Mouse (Mus musculus) megakaryocyte, embryonic 14.5 days (primary cell): ENCODE measurements around the gene Rps28. TPM values are rescaled to one million over a fixed set of nuclear protein-coding genes. Genes with fewer than 3 reads are reported as not detected.

Experiments used
- H3K27me3 ChIP-seq: replicated peaks from 2 replicates; pipeline ENCODE3; 2012; ENCODE audit warnings: inconsistent platforms
- H3K36me3 ChIP-seq: replicated peaks from 2 replicates; pipeline ENCODE3; 2012; ENCODE audit warnings: low read length, inconsistent platforms, mixed read lengths
- H3K4me1 ChIP-seq: 2 replicates; pipeline ENCODE4 v1.6.1; 2012; ENCODE audit warnings: inconsistent platforms
- H3K4me3 ChIP-seq: replicated peaks from 2 replicates; pipeline ENCODE3; 2012; ENCODE audit warnings: moderate library complexity, mild to moderate bottlenecking, inconsistent platforms
- H3K9me3 ChIP-seq: 2 replicates; pipeline ENCODE4 v1.6.1; 2012; ENCODE audit warnings: inconsistent platforms
- FLI1 ChIP-seq: IDR thresholded peaks from 2 replicates; pipeline ENCODE4 v1.6.1; 2012; ENCODE audit warnings: low read length, inconsistent platforms, mixed read lengths
- GATA1 ChIP-seq: IDR thresholded peaks from 3 replicates; pipeline ENCODE4 v1.6.1; 2012; ENCODE audit warnings: mixed read lengths, low read length, inconsistent platforms, borderline replicate concordance
- polyA plus RNA-seq: library from polyadenylated mRNA; stranded (reverse); fragments of >175 nt; gene quantifications from 2 replicates; pipeline ENCODE4 v1.2.3, GENCODE M21; 2012; ENCODE audit warnings: low replicate concordance; ENCODE audit not compliant: insufficient read depth

Gene Rps28
- polyA plus RNA-seq, 1 experiment = 6,431 TPM

DNA sequence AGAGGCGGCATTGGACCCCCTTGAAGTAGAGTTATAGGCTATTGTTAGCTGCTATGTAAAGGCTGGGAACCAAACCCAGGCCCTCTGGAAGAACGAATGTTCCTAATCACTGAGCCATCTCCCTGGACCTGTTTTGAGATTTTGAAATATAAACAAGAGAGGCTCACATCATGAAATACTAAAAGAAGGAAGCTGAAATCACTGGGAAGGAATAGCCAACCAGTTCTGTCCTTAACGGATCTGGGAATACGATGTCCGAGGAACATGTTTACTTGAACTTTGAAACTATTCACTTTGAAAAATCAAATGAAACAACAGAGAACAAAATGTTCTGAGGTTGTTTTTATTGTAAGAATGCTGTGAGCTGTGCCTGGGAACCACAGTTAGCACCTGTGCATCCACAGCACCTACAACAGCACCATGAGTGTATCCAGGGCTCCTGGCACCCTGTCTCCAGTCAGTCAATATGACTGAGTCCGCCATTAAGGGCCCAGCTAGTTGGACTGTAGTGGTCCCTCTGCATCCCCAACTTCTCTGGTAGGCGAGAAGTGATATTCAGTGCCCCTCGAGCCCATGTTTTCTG lies 49.7 kb downstream of the Rps28 start:
- H3K4me3 ChIP-seq = no peak overlapping the region
- H3K36me3 ChIP-seq = peaks cover 33% of the 10 kb centered on the region
- no peak for TF ChIP-seq FLI1
- no peak for TF ChIP-seq GATA1
- no peaks in the 10 kb centered on the region for H3K27me3 ChIP-seq
- H3K9me3 ChIP-seq = no peaks in the 10 kb centered on the region
- peaks cover 18% of the 10 kb centered on the region for H3K4me1 ChIP-seq

DNA sequence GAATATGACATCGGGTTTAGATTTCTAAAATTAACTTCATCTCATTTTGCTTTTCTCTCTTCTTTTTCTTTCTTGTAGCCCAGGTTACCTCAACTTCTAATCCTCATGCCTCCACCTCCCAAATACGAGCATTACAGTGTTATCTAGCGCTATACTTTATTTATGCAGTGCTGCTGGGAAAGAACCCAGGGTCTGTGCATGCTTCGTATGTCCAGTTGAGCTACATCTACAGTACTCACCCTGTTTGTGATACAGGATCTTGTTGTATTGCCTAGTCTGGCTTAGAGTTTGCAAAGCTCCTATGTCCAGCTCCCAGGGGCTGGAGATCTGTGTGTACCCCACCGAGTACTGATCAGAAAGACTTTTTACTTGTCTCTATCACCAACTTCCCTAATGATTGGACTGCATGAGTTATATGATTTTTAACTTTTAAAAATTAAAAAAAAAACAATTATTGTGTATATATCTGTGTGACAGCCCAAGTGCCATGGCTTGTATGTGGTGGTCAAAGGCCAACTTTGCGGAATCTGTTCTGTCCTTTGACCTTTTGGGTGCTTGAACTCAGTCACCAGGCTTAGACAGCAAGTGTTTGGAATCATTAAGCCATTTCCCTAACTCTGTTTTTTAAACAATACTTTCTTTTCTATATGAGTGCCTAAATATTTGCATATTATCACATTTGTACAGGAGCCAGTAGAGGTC lies 50.3 kb downstream of the Rps28 start:
- no peak for TF ChIP-seq GATA1
- TF ChIP-seq FLI1 = no peak
- H3K27me3 ChIP-seq = no peaks in the 10 kb centered on the region
- H3K4me3 ChIP-seq = no peak overlapping the region
- H3K36me3 ChIP-seq = peaks cover 33% of the 10 kb centered on the region
- H3K4me1 ChIP-seq = peaks cover 11% of the 10 kb centered on the region
- H3K9me3 ChIP-seq = no peaks in the 10 kb centered on the region

DNA sequence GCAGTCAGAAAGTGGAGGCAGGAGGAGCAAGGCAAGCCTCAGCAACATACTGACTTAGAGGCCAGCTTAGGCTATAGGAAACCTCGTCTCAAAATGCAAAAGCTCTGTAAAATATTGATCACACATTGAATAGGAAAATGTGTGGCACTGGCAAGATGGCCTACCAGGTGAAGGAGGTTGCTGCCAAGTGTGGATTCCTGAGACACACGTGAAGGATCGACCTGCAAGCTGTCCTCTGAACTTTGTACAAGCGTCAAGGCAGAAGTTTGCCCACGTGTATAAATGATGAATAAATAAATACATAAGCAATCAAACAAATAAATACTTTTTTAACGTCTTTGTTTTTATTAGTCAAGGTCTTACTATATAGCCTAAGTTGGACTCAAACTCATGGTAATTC lies 50.9 kb downstream of the Rps28 start:
- peaks cover 5% of the 10 kb centered on the region for H3K4me1 ChIP-seq
- no peak overlapping the region for H3K4me3 ChIP-seq
- TF ChIP-seq FLI1 = no peak
- TF ChIP-seq GATA1 = no peak
- H3K27me3 ChIP-seq = no peaks in the 10 kb centered on the region
- H3K36me3 ChIP-seq = peaks cover 28% of the 10 kb centered on the region
- no peaks in the 10 kb centered on the region for H3K9me3 ChIP-seq

DNA sequence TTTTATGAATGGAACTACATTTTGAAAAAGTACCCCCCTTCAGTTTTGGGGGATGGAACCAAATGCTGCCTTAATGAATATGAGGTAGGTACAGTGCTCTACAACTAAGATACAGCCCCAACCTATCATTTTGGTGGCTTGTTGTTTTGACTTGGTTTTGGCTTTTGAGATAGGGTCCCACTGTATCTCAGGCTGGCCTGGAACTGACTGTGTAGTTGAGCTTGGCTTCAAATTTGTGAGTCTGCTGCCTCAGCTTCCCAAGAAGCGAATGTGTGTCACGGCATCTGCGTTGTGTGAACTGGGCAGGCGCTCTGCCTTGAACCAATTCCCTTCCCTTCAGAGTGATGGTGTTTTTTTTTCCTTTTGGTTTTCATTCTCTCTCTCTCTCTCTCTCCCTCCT lies 52.7 kb downstream of the Rps28 start:
- TF ChIP-seq FLI1 (no peak), GATA1 (no peak)
- H3K27me3 ChIP-seq = no peaks in the 10 kb centered on the region
- no peaks in the 10 kb centered on the region for H3K9me3 ChIP-seq

More for the DNA sequence above, 52.7 kb downstream of the Rps28 start:
- Histone ChIP-seq H3K36me3 (peaks cover 11% of the 10 kb centered on the region), H3K4me1 (peaks cover 18% of the 10 kb centered on the region), H3K4me3 (no peak overlapping the region)

Other genes starting within 250 kb of the Rps28 start
- gene Zfp414, start 195.5 kb downstream of the Rps28 start, polyA plus RNA-seq = 135 and 166 TPM in 2 replicates
- gene Pram1, start 186.5 kb downstream of the Rps28 start, polyA plus RNA-seq = 1.9 and 3.6 TPM in 2 replicates
- gene Hnrnpm, start 137.7 kb downstream of the Rps28 start, polyA plus RNA-seq = 70.4 and 414 TPM in 2 replicates
- 77.9 and 126 TPM in 2 replicates for gene March2, start 105.9 kb downstream of the Rps28 start, polyA plus RNA-seq
- gene Rab11b, start 64.0 kb downstream of the Rps28 start, polyA plus RNA-seq = 140 and 309 TPM in 2 replicates
- gene Angptl4, start 42.7 kb downstream of the Rps28 start, polyA plus RNA-seq = 0.59 and 1.5 TPM in 2 replicates
- 3.8 and 3.9 TPM in 2 replicates for gene Kank3, start 14.0 kb downstream of the Rps28 start, polyA plus RNA-seq
- 1,277 and 1,645 TPM in 2 replicates for gene Ndufa7, start within 50 bp of the Rps28 start, polyA plus RNA-seq
- gene Cd320, start 18.5 kb upstream of the Rps28 start, polyA plus RNA-seq = 16.0 and 94.0 TPM in 2 replicates
- gene Gm7029, start 49.3 kb upstream of the Rps28 start, polyA plus RNA-seq = not detected in 2 replicates
- 9.8 and 31.7 TPM in 2 replicates for gene Kifc1, start 66.1 kb upstream of the Rps28 start, polyA plus RNA-seq
- gene Platr17, start 80.6 kb upstream of the Rps28 start, polyA plus RNA-seq = not detected in 2 replicates
- 11.0 and 20.0 TPM in 2 replicates for gene Daxx, start 84.9 kb upstream of the Rps28 start, polyA plus RNA-seq
- 362 and 606 TPM in 2 replicates for gene Tapbp, start 91.3 kb upstream of the Rps28 start, polyA plus RNA-seq
- 45.3 and 51.7 TPM in 2 replicates for gene Zbtb22, start 91.3 kb upstream of the Rps28 start, polyA plus RNA-seq
- 90.4 and 221 TPM in 2 replicates for gene Rgl2, start 105.0 kb upstream of the Rps28 start, polyA plus RNA-seq
- 39.4 and 269 TPM in 2 replicates for gene Pfdn6, start 115.8 kb upstream of the Rps28 start, polyA plus RNA-seq
- 58.7 and 64.2 TPM in 2 replicates for gene Wdr46, start 116.1 kb upstream of the Rps28 start, polyA plus RNA-seq
- 15.5 and 19.7 TPM in 2 replicates for gene B3galt4, start 126.9 kb upstream of the Rps28 start, polyA plus RNA-seq
- 75.8 and 138 TPM in 2 replicates for gene Vps52, start 131.2 kb upstream of the Rps28 start, polyA plus RNA-seq
- 17.5 and 129 TPM in 2 replicates for gene Rps18, start 131.4 kb upstream of the Rps28 start, polyA plus RNA-seq
- gene H2-K1, start 175.8 kb upstream of the Rps28 start, polyA plus RNA-seq = 144 and 307 TPM in 2 replicates
- gene Ring1, start 200.1 kb upstream of the Rps28 start, polyA plus RNA-seq = 5.3 and 24.9 TPM in 2 replicates
- 12.4 and 22.2 TPM in 2 replicates for gene H2-Ke6, start 203.5 kb upstream of the Rps28 start, polyA plus RNA-seq
- gene Slc39a7, start 207.1 kb upstream of the Rps28 start, polyA plus RNA-seq = 63.6 and 95.7 TPM in 2 replicates
- 66.5 and 117 TPM in 2 replicates for gene Rxrb, start 207.2 kb upstream of the Rps28 start, polyA plus RNA-seq
- 19.6 and 36.5 TPM in 2 replicates for gene Col11a2, start 214.9 kb upstream of the Rps28 start, polyA plus RNA-seq